ENCODE assay signal across 10 mouse cellular contexts in the genomic region with DNA sequence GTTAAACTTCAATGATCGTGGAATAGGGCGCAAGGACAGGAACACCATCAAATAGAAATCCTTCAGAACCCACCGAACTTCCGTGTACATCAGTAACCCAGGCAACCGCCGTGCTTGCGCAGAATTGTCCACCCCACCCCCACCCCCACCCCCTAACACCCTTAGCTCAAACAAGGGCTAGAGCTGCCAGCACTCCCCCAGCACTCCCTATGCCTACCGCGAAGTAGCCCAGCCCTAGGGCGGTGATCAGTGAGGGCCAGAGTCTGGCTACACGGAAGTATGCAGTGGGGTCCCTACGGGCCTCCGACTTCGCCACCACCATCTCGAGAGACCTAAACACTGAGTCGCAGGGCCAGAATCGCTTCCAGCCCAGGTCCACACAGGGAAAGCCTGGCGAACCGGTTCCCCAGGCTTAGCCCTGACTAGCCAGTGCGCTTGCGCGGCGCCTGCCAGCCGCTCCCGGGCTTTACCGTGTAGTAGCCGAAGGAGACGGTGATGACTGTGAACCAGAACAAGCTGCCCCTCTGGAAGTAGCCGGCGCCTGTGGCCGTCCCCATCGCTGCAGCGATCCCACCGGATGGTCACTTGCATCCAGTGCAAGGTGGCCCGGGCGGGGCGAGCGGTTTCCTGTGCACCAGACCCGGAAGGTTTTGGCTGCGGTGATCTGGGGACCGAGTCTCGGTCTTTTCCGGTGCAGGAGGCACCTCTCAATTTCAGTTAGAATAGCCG. TPM values are rescaled to one million over a fixed set of nuclear protein-coding genes. Genes with fewer than 3 reads are reported as not detected.
DNase-seq lines count a peak whose midpoint lies in the region; ATAC-seq and TF ChIP-seq lines count a peak whose summit lies in the region.
"Not testable (repeated sequence)": the region's sequence is repeated elsewhere in the genome, so short reads cannot be mapped to it uniquely, and the experiment has no call there.
"Had no signal": no experiment of that assay in that cellular context is flagged by ENCODE, and none has a peak within 500 bp of the region (broad histone marks: within the 10 kb centered on the region; RNA-seq: fewer than 3 reads in every experiment).

No protein-coding gene starts in this region.

- TF ChIP-seq POLR2A in limb, embryonic 14.5 days (IDR thresholded peaks at IDR 0.05; ENCODE audit: borderline replicate concordance, extremely low read depth, insufficient read depth, insufficient read length): not testable (repeated sequence)

- H3K9me3 ChIP-seq in embryonic facial prominence, embryonic 11.5 days (replicated peaks; ENCODE audit: control insufficient read depth, low read length); forebrain, embryonic 14.5 days (replicated peaks; ENCODE audit: control insufficient read depth, low read length); heart, postnatal 0 days (replicated peaks; ENCODE audit: control insufficient read depth, low read length); intestine, embryonic 14.5 days (ENCODE audit: control insufficient read depth, low read length); limb, embryonic 14.5 days (ENCODE audit: control insufficient read depth, low read length); lung, embryonic 16.5 days (ENCODE audit: control insufficient read depth, low read length); midbrain, embryonic 16.5 days (replicated peaks; ENCODE audit: control insufficient read depth, low read length, poor library complexity, severe bottlenecking); stomach, embryonic 15.5 days: not testable (repeated sequence)

- H3K36me3 ChIP-seq in embryonic facial prominence, embryonic 11.5 days (replicated peaks; ENCODE audit: control insufficient read depth, insufficient read depth, low read depth, low read length); forebrain, embryonic 14.5 days (ENCODE audit: control insufficient read depth, insufficient read depth, low read length); heart, postnatal 0 days (replicated peaks; ENCODE audit: control insufficient read depth, insufficient read depth, low read length); intestine, embryonic 14.5 days (ENCODE audit: control insufficient read depth, insufficient read depth, low read length); limb, embryonic 14.5 days (ENCODE audit: control insufficient read depth, insufficient read depth, low read length); lung, embryonic 16.5 days (ENCODE audit: control insufficient read depth, insufficient read depth, low read length); midbrain, embryonic 16.5 days (ENCODE audit: control insufficient read depth, insufficient read depth, low read length); stomach, embryonic 15.5 days: not testable (repeated sequence)

- not testable (repeated sequence) for DNase-seq in embryonic facial prominence, embryonic 11.5 days (ENCODE audit: low spot score); forebrain, embryonic 14.5 days (ENCODE audit: low spot score); heart, postnatal 0 days (ENCODE audit: low spot score); intestine, embryonic 14.5 days (ENCODE audit: low spot score); limb, embryonic 14.5 days (ENCODE audit: low spot score)

- not testable (repeated sequence) for H3K4me1 ChIP-seq in embryonic facial prominence, embryonic 11.5 days (ENCODE audit: control insufficient read depth, insufficient read depth, low read length); forebrain, embryonic 14.5 days (ENCODE audit: control insufficient read depth, insufficient read depth, low read length); heart, postnatal 0 days (ENCODE audit: control insufficient read depth, insufficient read depth); intestine, embryonic 14.5 days (replicated peaks; ENCODE audit: control insufficient read depth, insufficient read depth, low read length); limb, embryonic 14.5 days (ENCODE audit: control insufficient read depth, insufficient read depth, low read length); lung, embryonic 16.5 days (replicated peaks; ENCODE audit: control insufficient read depth, insufficient read depth, low read length); midbrain, embryonic 16.5 days (ENCODE audit: control insufficient read depth, insufficient read depth, low read length); stomach, embryonic 15.5 days

- not testable (repeated sequence) for H3K9ac ChIP-seq in embryonic facial prominence, embryonic 11.5 days (replicated peaks; ENCODE audit: low read length); forebrain, embryonic 14.5 days (ENCODE audit: low read length); heart, postnatal 0 days (replicated peaks; ENCODE audit: low read depth, low read length); intestine, embryonic 14.5 days (ENCODE audit: low read length); limb, embryonic 14.5 days (ENCODE audit: low read depth, low read length, severe bottlenecking); lung, embryonic 16.5 days (ENCODE audit: low read length); midbrain, embryonic 16.5 days (ENCODE audit: low read depth, low read length); stomach, embryonic 15.5 days

- not testable (repeated sequence) for H3K27me3 ChIP-seq in embryonic facial prominence, embryonic 11.5 days (ENCODE audit: control insufficient read depth, insufficient read depth, low read length); forebrain, embryonic 14.5 days (replicated peaks; ENCODE audit: control insufficient read depth, insufficient read depth, low read length); heart, postnatal 0 days (ENCODE audit: control insufficient read depth, insufficient read depth, low read length); intestine, embryonic 14.5 days (replicated peaks; ENCODE audit: control insufficient read depth, insufficient read depth, low read length); limb, embryonic 14.5 days (ENCODE audit: control insufficient read depth, insufficient read depth, low read length); lung, embryonic 16.5 days (ENCODE audit: control insufficient read depth, insufficient read depth, low read depth, low read length); midbrain, embryonic 16.5 days (ENCODE audit: control insufficient read depth, insufficient read depth, low read depth, low read length); stomach, embryonic 15.5 days (replicated peaks)

- not testable (repeated sequence) for H3K4me3 ChIP-seq in embryonic facial prominence, embryonic 11.5 days (ENCODE audit: low read depth, low read length); forebrain, embryonic 14.5 days (ENCODE audit: low read depth, low read length); heart, postnatal 0 days (ENCODE audit: low read depth, low read length); intestine, embryonic 14.5 days (ENCODE audit: low read depth, low read length); limb, embryonic 14.5 days (replicated peaks; ENCODE audit: low read length); lung, embryonic 16.5 days (ENCODE audit: low read length); midbrain, embryonic 16.5 days (ENCODE audit: low read depth, low read length); stomach, embryonic 15.5 days (replicated peaks)

- ATAC-seq in embryonic facial prominence, embryonic 11.5 days (replicated peaks; ENCODE audit: insufficient number of reproducible peaks, low FRiP score, low TSS enrichment, low read depth): peak; percentile 76; the same call in 1 of the 2 replicates
- ATAC-seq in forebrain, embryonic 14.5 days: peak; percentile 94
- peak; percentile 55; the same call in 1 of the 2 replicates for ATAC-seq in heart, postnatal 0 days (ENCODE audit: insufficient read depth, low read depth)
- ATAC-seq in intestine, embryonic 14.5 days (replicated peaks; ENCODE audit: low FRiP score, low TSS enrichment, low read depth): peak; percentile 92
- peak; percentile 86 for ATAC-seq in limb, embryonic 14.5 days (ENCODE audit: low FRiP score, low read depth)
- ATAC-seq in lung, embryonic 16.5 days (ENCODE audit: low read depth): peak; percentile 93
- peak; percentile 93 for ATAC-seq in midbrain, embryonic 16.5 days
- ATAC-seq in stomach, embryonic 15.5 days (ENCODE audit: insufficient read depth, low FRiP score, low read depth): peak; percentile 75

- not testable (repeated sequence) for H3K27ac ChIP-seq in embryonic facial prominence, embryonic 11.5 days (replicated peaks; ENCODE audit: low read depth, low read length); forebrain, embryonic 14.5 days (ENCODE audit: low read depth, low read length); heart, postnatal 0 days (ENCODE audit: low read depth); intestine, embryonic 14.5 days (ENCODE audit: low read depth); limb, embryonic 14.5 days (replicated peaks; ENCODE audit: low read depth, low read length); lung, embryonic 16.5 days (ENCODE audit: low read length); midbrain, embryonic 16.5 days (ENCODE audit: low read length); stomach, embryonic 15.5 days

- not testable (repeated sequence) for TF ChIP-seq EP300 in heart, postnatal 0 days (IDR thresholded peaks at IDR 0.05; ENCODE audit: low read depth)

- no CpG with 5 or more reads among the region's 44 CpGs for WGBS in embryonic facial prominence, embryonic 11.5 days
- no CpG with 5 or more reads among the region's 44 CpGs for WGBS in forebrain, embryonic 14.5 days
- WGBS in heart, postnatal 0 days: no CpG with 5 or more reads among the region's 44 CpGs
- WGBS in intestine, embryonic 14.5 days: no CpG with 5 or more reads among the region's 44 CpGs
- no CpG with 5 or more reads among the region's 44 CpGs for WGBS in limb, embryonic 14.5 days
- no CpG with 5 or more reads among the region's 44 CpGs for WGBS in lung, embryonic 16.5 days
- no CpG with 5 or more reads among the region's 44 CpGs for WGBS in midbrain, embryonic 16.5 days
- WGBS in stomach, embryonic 15.5 days: no CpG with 5 or more reads among the region's 44 CpGs

- not testable (repeated sequence) for TF ChIP-seq CTCF in heart, postnatal 0 days (IDR thresholded peaks at IDR 0.05; ENCODE audit: low read depth)

- H3K4me2 ChIP-seq in embryonic facial prominence, embryonic 11.5 days (ENCODE audit: low read depth, low read length); forebrain, embryonic 14.5 days (ENCODE audit: low read length); heart, postnatal 0 days (ENCODE audit: low read depth, low read length); intestine, embryonic 14.5 days (ENCODE audit: low read length); limb, embryonic 14.5 days (replicated peaks; ENCODE audit: low read depth, low read length, severe bottlenecking); lung, embryonic 16.5 days (ENCODE audit: low read depth, low read length); midbrain, embryonic 16.5 days (ENCODE audit: low read length); stomach, embryonic 15.5 days: not testable (repeated sequence)

RNA-seq across cellular contexts. Expression of gene Tmem254b, which starts 0.5 kb away (rescaled TPM):
- polyA plus RNA-seq in embryonic facial prominence, embryonic 11.5 days (2014; fragmentation: Nextera tagmentation; extraction: Ambion mirVana): 20.5 and 28.0 TPM in 2 replicates
- polyA plus RNA-seq in forebrain, embryonic 14.5 days (2014; fragmentation: Nextera tagmentation; extraction: Ambion mirVana): 15.0 and 28.6 TPM in 2 replicates
- 5.1 and 29.2 TPM in 2 replicates for total RNA-seq in heart, postnatal 0 days (2014; rRNA removed; ENCODE audit: low replicate concordance)
- polyA plus RNA-seq in heart, postnatal 0 days (2015; fragmentation: Nextera tagmentation; extraction: Ambion mirVana): 14.6 and 16.2 TPM in 2 replicates
- 29.4 and 41.1 TPM in 2 replicates for polyA plus RNA-seq in intestine, embryonic 14.5 days (2014; fragmentation: Nextera tagmentation; extraction: Ambion mirVana)
- 23.1 and 25.0 TPM in 2 replicates for polyA plus RNA-seq in limb, embryonic 14.5 days (2012; rRNA removed)
- 29.7 and 32.1 TPM in 2 replicates for polyA plus RNA-seq in limb, embryonic 14.5 days (2014; fragmentation: Nextera tagmentation; extraction: Ambion mirVana)
- polyA plus RNA-seq in lung, embryonic 16.5 days (2015; fragmentation: Nextera tagmentation; extraction: Ambion mirVana): 33.1 and 46.1 TPM in 2 replicates
- polyA plus RNA-seq in midbrain, embryonic 16.5 days (2015; fragmentation: Nextera tagmentation; extraction: Ambion mirVana): 31.1 and 31.9 TPM in 2 replicates
- 42.2 and 54.3 TPM in 2 replicates for polyA plus RNA-seq in stomach, embryonic 15.5 days (2015; fragmentation: Nextera tagmentation; extraction: Ambion mirVana)

RNA-seq across cellular contexts. Expression of gene Plac9b, which starts 24.1 kb away (rescaled TPM):
- 0.53 and 0.83 TPM in 2 replicates for polyA plus RNA-seq in embryonic facial prominence, embryonic 11.5 days (2014; fragmentation: Nextera tagmentation; extraction: Ambion mirVana)
- polyA plus RNA-seq in forebrain, embryonic 14.5 days (2014; fragmentation: Nextera tagmentation; extraction: Ambion mirVana): 5.2 and 7.4 TPM in 2 replicates
- 7.0 and 26.5 TPM in 2 replicates for total RNA-seq in heart, postnatal 0 days (2014; rRNA removed; ENCODE audit: low replicate concordance)
- polyA plus RNA-seq in heart, postnatal 0 days (2015; fragmentation: Nextera tagmentation; extraction: Ambion mirVana): 28.7 and 34.6 TPM in 2 replicates
- polyA plus RNA-seq in intestine, embryonic 14.5 days (2014; fragmentation: Nextera tagmentation; extraction: Ambion mirVana): 13.7 and 20.0 TPM in 2 replicates
- 17.3 and 19.9 TPM in 2 replicates for polyA plus RNA-seq in limb, embryonic 14.5 days (2012; rRNA removed)
- 34.6 and 40.5 TPM in 2 replicates for polyA plus RNA-seq in limb, embryonic 14.5 days (2014; fragmentation: Nextera tagmentation; extraction: Ambion mirVana)
- polyA plus RNA-seq in lung, embryonic 16.5 days (2015; fragmentation: Nextera tagmentation; extraction: Ambion mirVana): 88.7 and 100 TPM in 2 replicates
- polyA plus RNA-seq in midbrain, embryonic 16.5 days (2015; fragmentation: Nextera tagmentation; extraction: Ambion mirVana): 5.9 and 6.9 TPM in 2 replicates
- polyA plus RNA-seq in stomach, embryonic 15.5 days (2015; fragmentation: Nextera tagmentation; extraction: Ambion mirVana): 40.8 and 46.1 TPM in 2 replicates
- polyA plus RNA-seq: embryonic facial prominence, embryonic 10.5 days had no signal

RNA-seq across cellular contexts. Expression of gene Duxbl3, which starts 51.4 kb away (rescaled TPM):
- 3.2 and 4.0 TPM in 2 replicates for polyA plus RNA-seq in embryonic facial prominence, embryonic 11.5 days (2014; fragmentation: Nextera tagmentation; extraction: Ambion mirVana)
- polyA plus RNA-seq in forebrain, embryonic 14.5 days (2014; fragmentation: Nextera tagmentation; extraction: Ambion mirVana): 2.9 and 3.2 TPM in 2 replicates
- 0.23 TPM in 1 of 2 replicates, not detected in the other for total RNA-seq in heart, postnatal 0 days (2014; rRNA removed; ENCODE audit: low replicate concordance)
- polyA plus RNA-seq in heart, postnatal 0 days (2015; fragmentation: Nextera tagmentation; extraction: Ambion mirVana): 0.55 and 0.70 TPM in 2 replicates
- polyA plus RNA-seq in intestine, embryonic 14.5 days (2014; fragmentation: Nextera tagmentation; extraction: Ambion mirVana): 0.98 and 2.0 TPM in 2 replicates
- 4.9 and 6.1 TPM in 2 replicates for polyA plus RNA-seq in limb, embryonic 14.5 days (2012; rRNA removed)
- 0.47 and 1.7 TPM in 2 replicates for polyA plus RNA-seq in limb, embryonic 14.5 days (2014; fragmentation: Nextera tagmentation; extraction: Ambion mirVana)
- 0.59 and 1.7 TPM in 2 replicates for polyA plus RNA-seq in lung, embryonic 16.5 days (2015; fragmentation: Nextera tagmentation; extraction: Ambion mirVana)
- polyA plus RNA-seq in midbrain, embryonic 16.5 days (2015; fragmentation: Nextera tagmentation; extraction: Ambion mirVana): 2.8 and 3.5 TPM in 2 replicates
- polyA plus RNA-seq in stomach, embryonic 15.5 days (2015; fragmentation: Nextera tagmentation; extraction: Ambion mirVana): 0.82 and 1.8 TPM in 2 replicates
- polyA plus RNA-seq: kidney, adult 2 months had no signal
